Mouse (Mus musculus) small intestine, adult 2 months (tissue): Measurements from ENCODE around the gene Uqcc2.

Experiments used
- CTCF ChIP-seq: fragments of 200-500 bp; IDR thresholded peaks from 2 replicates; pipeline ENCODE4 v1.5.1; 2012; ENCODE audit warnings: low read depth, mild to moderate bottlenecking, control low read depth, inconsistent platforms, low read length, moderate library complexity, mixed read lengths; ENCODE audit not compliant: insufficient replicate concordance, insufficient read length; ENCODE audit errors: extremely low read depth
- POLR2A ChIP-seq: fragments of 200-500 bp; IDR thresholded peaks from 2 replicates; pipeline ENCODE4 v1.6.1; 2012; ENCODE audit warnings: low read depth, mild to moderate bottlenecking, control low read depth, inconsistent platforms, low read length, moderate library complexity

GRCm38 (mm10) chr17:27160905-27161304 lies 27.2 kb upstream of the Uqcc2 start:
- TF ChIP-seq CTCF (no peak), POLR2A (no peak)
